Mouse (Mus musculus): Measurements from ENCODE around the gene Dpt.
"Not testable (repeated sequence)": the region's sequence is repeated elsewhere in the genome, so short reads cannot be mapped to it uniquely, and the experiment has no call there.

Gene Dpt

DNA sequence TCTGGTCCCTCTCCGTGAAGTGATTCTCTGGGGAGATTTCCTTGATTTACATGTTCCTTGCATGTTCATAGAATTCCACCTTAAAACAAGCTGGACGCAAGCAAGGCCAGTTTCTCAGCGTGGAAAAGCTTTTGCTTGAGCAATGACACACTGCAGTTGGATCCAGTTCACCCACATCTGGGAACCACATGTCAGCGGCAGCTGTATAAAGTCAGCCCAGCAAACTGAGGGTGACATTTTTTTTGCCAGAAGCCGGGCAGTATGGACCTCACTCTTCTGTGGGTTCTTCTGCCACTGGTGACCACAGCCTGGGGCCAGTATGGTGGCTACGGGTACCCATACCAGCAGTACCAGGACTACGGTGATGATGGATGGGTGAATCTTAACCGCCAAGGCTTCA lies at the start of gene Dpt:
Gene Dpt, plus strand, starts transcription at position 174 of the 400 bp plus-strand sequence.
- DNase-seq = no peak

DNA sequence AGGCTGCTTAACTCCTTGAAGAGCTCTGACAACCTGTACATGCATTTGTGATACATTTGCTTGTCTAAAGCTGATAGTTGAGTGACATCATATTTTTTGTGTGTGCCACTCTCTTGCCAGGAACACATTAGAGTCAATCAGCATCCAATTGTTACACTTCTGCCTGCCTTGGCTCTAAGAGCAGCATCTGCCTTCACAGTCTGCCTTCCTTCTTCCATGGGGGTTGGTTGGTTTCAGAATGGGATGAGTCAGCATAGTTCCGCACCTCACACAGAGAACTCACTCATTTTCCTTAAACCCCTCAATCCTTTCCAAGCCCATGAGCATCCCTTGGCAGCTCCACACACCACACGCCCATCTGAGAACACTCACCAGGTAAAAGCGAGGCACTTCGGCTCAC lies 42.7 kb upstream of the Dpt start:
- no peak for DNase-seq

DNA sequence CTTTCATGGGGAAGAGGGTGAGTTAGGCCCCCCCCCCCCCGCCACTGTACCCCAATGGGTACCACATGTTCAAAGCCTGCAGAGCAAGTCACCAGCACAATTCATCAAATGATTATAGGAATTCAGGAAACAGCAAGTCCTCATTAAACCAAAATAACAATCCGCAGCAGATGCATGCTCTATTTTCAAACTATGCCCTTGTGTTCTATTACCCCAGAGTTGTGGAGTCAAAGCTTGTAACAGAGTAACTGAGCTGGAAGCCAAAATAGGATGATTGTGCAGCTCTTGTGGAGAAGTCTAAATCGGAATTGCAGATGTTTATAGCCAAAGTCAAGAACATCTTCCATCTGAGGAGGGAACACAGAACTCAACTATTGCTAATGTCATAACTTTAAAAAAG lies 40.8 kb upstream of the Dpt start:
- no peak for DNase-seq

DNA sequence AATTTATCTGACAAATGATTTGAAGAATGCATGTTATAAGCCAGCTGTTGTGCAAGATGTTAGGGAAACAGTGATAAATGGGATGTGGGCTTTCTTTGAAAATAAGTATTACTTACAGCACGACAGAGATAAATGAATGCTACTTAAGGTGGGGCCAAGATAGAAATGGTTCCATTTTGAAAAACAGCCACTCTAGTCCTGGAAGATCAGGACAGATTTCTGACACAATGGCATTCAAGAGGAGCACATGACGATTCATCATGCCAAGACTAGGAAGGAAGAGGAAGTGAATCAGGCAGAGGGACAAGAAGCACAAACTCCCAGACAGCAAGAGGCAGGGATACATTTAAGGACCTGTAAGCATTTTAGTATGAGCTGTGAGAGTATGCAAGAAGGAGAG lies 39.5 kb upstream of the Dpt start:
- no peak for DNase-seq

- DNase-seq = no peak
Observed at GRCm38 (mm10) chr1:164758401-164758800, 38.0 kb upstream of the Dpt start.

DNA sequence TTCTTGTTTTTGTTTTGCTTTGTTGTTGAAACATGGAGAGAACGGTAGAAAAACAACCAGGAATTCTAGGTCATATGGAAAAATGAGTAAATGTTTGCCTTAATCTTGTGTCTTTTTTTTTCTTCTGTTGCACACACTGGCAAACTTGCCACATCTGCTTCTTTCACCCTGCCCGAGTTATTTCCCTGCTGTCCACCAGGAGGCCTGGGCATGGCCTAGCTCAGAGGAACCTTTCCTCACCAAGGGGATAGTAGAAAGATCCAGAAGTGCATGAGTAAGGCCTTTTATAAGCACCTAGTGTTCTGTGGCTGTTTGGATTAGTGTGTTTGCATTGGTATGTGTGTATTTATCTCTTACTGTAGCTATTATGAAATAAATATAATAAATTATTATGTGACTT lies 34.2 kb upstream of the Dpt start:
- DNase-seq = no peak

DNA sequence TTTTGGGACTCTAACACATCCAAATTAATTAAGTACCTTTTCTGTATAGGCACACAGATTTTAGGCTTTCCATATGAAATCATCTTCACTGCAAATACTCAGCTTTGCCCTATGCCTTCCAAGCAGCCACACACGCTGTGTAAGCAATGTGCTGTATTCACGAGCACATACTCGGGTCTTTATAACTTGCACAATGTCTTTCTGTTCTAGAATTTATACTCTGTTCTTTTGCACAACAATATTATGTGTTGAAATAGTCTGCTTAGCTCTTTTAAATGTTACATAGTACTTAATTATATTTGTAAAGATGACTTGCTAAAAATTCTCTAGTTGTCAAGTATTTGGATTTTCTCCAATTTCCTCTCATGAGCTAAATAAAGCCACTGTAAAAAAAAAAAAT lies 29.8 kb upstream of the Dpt start:
- no peak for DNase-seq

DNA sequence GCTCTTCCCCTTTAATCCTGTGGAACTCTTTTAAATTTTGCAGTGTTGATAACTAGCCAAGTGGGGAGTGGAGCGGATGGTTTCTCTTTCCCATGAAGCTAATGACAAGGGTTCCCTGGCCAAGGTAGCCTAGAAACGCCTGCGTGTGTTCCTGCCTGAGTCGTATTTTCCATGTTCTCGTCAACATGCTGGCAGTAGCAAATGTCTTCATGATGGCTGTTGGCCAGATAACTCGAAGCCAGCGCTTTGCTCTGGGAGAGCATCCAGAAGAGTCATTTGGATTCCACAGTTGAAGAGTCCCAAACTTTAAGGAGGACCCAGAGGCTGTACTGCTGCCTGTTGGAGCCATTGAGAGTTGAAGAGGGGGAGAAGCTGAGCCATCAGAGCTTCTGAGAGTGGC lies 25.8 kb upstream of the Dpt start:
- peak in 1 of 2 experiments; percentile 10 for DNase-seq

DNA sequence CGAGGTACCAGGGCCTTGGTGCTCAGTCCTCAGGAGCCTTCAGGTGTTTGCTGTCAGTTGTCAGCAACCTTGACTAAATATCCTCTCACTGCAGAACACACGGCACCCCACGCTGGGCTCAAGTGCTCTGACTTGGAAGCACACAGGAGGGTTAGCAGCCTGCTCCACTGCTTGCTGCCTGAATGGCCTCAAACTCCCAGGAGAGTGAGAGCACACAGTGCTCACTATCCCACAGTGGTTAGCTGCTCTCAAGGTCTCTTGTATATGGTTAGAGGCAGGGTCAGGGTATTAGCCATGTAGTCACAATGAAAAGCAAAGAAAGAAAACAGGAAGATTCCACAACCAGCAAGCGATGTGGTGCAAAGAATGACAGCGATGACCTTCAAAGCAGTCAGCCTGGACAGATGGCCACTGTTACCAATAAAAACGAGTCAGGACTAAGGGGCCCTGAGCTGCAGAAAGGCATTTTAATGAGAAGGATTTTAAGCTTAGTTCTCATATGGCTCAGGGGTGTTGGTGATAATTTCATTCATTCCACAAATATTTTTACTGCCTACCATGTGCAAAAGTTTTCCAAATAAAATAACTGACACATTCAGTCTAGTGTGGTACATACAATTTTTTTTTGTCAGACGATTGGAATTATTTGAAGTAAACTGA lies 15.5 kb upstream of the Dpt start:
- DNase-seq = no peak

DNA sequence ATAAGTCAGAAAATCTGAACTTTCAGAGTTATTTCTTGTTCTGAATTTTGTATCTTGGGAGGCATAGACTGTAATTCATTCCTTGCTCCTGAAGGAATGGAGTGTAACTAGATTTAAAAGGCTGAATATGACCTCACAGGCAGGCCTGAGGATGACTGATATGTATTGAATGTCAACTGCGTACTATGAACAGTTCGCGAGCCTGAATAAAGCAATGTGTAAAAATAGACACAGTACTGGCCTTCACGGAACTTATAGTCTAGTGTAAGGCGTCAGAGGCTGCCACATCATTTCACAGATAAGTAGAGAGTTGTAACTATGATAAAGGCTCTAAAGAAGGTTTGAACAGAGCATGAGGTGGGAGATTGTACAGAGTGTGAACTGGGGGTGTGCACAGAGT lies 10.3 kb upstream of the Dpt start:
- no peak for DNase-seq

DNA sequence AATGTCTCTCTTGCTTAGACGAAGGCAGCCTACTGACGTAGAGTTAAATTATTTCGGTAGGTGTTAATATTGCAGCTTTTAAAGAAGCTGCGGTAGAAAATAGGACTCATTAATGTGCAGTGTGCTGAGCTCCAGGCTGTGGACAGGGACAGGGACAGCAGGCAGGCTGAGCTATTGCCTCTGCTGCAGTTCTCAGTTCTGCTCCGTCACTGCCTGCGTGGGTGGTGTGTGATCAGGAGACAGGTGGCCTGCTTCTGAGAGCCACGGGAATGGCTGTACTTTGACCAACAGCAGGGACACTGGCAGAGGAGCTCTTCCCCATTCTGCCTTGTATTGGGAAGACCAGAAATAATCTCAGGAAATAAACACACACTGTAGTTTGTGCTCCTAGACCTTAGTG lies 8.7 kb upstream of the Dpt start:
- DNase-seq = no peak

DNA sequence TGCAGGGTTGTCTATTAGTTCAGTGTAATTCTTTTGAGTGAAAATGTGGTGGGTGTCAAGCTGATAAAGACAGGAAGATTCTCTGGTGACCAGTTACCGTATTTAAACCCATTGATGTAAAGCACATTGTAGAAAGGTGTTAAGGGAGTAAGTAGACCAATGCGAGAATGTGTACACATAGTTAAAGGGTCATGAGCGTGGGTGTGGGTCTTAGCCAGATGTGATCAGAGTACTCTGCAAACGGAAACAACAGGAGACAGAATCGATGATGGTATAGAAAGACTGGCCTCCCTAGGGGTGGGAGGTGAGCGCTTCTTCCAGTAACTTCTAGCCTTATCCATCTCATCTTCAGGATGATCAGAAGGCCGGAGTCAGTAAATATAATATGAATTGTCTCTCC lies 8.2 kb upstream of the Dpt start:
- DNase-seq = no peak

DNA sequence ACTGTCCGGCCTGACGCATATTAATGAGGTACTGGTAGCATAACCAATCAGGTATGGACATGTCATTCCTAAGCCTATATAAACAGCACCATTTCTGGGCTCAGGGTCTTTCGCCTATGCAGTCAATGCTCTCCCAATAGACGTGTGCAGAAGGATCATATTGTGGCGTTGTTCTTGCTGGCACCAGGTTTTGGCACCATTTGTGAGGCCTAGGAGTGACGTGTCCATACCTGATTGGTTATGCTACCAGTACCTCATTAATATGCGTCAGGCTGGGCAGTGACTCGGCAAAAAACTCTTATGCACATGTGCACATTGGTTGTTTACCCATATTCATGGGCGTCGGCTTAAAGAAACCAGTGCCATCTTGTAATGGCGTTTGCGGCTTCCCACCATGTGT lies 6.1 kb upstream of the Dpt start:
- DNase-seq = not testable (repeated sequence)

DNA sequence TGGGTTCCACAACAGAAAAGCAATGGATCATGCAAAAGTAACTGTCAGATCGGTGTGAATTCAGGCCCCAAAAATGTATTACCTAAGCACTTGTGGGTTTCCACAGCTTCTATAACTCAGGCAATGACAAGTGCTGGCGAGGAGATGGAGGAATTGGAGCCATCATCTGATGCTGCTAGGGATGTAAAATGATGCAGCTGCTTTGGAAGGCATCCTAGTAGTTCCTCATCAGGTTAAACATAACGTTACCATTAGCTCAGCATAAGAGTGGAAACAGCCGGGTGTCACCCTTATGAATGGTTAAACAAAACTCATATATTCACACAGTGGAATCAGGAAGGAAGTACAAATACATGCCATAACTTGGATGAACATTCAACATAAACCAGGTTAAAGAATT lies 3.4 kb upstream of the Dpt start:
- no peak for DNase-seq

DNA sequence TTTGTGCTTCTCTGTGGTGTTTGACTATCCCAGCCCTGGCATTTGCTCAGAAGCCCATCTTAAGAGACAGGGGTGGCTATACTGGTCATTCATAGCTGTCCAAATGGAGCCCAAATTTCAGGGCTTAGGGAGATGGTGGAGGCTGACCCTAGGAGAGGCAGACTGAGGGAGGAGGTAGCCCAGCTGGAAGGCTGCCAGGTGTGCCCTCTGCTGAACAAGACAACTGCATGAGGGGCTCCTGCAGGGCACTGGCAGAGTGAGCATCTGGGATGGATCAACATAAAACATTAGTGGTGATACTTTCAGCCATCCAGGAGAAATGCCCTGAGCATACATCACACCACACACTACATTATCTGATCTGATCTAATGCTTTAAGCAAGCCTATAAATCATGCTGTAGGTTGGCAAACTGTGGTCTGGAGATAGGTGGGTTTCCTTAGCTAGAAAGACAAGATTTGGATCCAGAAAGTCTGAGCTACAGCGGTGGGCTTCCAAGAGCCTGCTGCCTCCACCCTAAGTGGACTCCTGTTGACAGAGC lies 1.4 kb downstream of the Dpt start:
- DNase-seq = no peak

- DNase-seq = no peak
Observed at GRCm38 (mm10) chr1:164798471-164798922, 2.1 kb downstream of the Dpt start.

- no peak for DNase-seq
Observed at GRCm38 (mm10) chr1:164799161-164799560, 2.7 kb downstream of the Dpt start.

- DNase-seq = no peak
Observed at GRCm38 (mm10) chr1:164804277-164804676, 7.8 kb downstream of the Dpt start.

DNA sequence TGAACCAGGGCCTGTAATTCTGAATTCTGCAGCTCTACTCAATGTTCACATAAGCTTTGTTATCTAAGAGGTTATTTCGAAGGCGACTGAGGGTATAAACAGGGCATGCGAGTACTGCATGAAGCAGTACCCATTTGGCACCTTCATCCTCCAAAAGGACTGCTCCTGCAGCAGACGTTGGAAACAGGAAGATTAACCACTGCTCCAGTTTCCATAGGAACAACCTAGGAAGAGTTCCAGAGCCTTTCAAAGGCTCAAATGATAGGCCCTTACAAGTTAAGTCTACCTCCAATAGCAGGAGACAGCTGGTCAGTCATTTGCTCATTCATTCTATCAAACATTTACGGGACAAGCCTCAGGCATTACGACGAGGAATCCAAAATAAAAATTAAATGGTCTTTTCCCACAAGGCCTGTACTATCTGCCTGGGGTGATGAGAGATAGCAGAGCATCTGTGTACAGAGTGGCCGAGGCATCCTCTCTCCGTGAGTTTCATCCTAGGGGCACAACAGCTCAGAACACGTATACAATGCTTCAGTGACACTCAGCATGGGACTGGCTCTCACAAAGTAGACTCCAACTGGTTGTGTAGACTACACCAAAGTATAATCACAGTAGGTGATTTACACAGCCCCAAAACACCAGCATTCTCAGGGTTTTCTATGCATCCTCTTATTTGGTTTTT lies 8.4 kb downstream of the Dpt start:
- DNase-seq = no peak

GRCm38 (mm10) chr1:164809371-164809770 lies 12.9 kb downstream of the Dpt start:
- no peak for DNase-seq

DNA sequence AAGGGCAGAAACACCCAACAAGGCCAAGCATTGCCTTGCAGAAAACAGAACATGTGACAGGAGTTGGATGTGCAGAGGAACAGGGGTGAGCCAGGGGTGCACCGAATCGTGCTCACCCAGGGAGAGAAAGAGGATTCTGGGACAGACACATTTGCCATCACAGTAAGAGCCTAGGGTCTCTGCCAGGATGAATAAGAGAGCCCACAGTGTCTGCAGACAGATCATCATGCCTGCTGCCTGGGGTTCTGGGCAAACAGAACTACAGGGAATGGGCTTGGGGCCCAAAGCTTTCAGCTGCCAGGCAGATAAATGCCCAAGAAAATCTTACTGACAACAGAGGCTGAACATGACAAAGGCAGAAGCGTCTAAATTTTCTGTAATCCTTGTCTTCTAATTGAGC lies 14.9 kb downstream of the Dpt start:
- DNase-seq = no peak

DNA sequence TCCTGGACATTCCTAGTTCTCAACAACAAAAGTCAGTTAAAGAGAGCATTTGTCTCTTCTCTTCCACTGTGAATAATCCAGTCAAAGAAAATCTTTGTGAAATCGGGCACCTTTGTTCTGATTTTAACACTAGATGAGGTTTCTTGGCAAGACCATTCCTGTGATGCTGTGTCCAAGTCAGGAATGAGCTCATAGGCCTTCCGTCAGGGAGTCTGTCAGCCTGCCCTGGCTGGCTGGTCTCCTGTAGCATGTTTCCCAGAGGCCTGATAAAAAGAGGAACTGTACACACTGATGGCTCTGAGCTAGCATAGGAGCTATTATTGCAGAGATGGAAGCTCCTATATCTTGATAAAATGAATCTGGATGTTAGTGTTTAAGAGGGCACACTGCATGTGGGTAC lies 17.8 kb downstream of the Dpt start:
- no peak for DNase-seq

DNA sequence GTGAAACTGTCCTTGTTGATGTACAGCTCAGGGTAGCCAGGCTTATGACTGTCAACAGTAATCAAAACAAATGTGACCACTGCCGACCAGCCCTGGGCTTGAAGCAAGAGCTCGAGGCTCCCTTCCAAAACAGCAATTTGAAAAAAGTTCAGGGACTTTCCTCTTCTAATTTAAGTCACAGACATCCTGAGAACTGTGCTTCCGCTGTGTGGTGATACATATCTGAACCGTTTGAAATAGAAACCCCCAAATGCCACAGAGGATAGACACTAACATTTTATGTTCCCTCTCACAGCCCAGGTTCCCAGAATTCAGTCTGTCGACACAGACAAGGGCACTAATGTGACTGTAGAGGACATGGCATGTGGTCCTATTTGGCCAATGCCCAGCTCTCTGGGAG lies 18.9 kb downstream of the Dpt start:
- peak in 1 of 2 experiments; percentile 11 for DNase-seq

DNA sequence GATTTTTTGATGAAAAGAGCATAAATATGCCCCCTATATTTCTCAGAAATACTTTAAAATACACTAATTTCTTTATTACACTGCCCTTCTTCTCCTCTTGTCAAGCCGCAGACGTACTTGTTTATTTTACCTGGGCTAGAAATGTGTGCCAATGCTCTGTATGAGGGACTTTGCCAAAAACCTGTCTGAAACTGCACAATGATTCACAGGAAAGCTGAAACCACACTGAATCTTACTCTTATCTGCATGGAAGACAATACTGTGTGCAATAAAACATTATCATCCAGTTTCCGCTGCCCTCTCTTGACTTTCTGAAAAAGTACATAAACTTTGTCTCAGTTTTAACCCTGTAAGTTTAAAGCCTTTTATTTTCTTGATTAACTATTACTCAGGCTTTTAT lies 20.9 kb downstream of the Dpt start:
- no peak for DNase-seq

DNA sequence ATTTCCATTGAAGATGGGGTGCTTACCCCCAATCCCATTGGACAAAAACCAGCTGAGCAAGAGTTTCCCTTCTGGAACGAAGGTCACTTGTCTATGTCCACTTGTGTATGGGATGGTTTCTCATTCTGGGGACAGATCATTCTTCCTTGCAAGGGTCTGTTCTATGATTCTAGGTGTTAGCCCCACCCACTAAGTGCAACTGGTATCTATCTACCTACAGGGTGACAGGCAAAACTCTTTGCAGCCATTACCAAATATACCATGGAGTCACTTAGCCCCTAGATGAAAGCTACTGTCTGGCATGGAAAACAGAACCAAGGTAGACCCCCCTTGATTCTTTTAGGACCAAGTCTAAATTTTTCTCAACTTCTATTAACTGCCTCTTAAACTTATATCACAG lies 24.9 kb downstream of the Dpt start:
- DNase-seq = no peak
